Mouse (Mus musculus) heart, postnatal 10 days (tissue): ENCODE data around the gene Mtus2. TPM values are rescaled to one million over a fixed set of nuclear protein-coding genes. Genes with fewer than 3 reads are reported as not detected.

ENCODE experiments used
- DNase-seq, 2 experiments: peaks; one replicate each; pipeline ENCODE4 v3.0.0; 2021
- intact Hi-C: fragments of 180-260 bp; cut with DNase I; formaldehyde crosslinking; loops from one replicate; pipeline ENCODE4 v1.15.1; 2025
- total RNA-seq, 2 experiments: library from RNA; stranded (reverse); gene quantifications; 2 replicates each; pipeline ENCODE4 v1.2.3; 2021

Gene Mtus2
- total RNA-seq, 2 experiments from 2014 or later, result 88.3 to 114 TPM

- intact Hi-C loops, result no loop called here
- no peak for DNase-seq
Observed at GRCm38 (mm10) chr5:148094640-148095039, 137.5 kb downstream of the Mtus2 start.

- intact Hi-C loops, result no loop called here
Observed at GRCm38 (mm10) chr5:148099356-148099755, 142.2 kb downstream of the Mtus2 start.

GRCm38 (mm10) chr5:148107324-148107723, 150.2 kb downstream of the Mtus2 start:
- intact Hi-C loops, result no loop called here
- DNase-seq, result no peak

More at GRCm38 (mm10) chr5:148099356-148099755, 142.2 kb downstream of the Mtus2 start:
- no peak for DNase-seq

GRCm38 (mm10) chr5:148107890-148108289, 150.8 kb downstream of the Mtus2 start:
- intact Hi-C loops, result no loop called here
- no peak for DNase-seq

- no peak for DNase-seq
- intact Hi-C loops, result no loop called here
Observed at GRCm38 (mm10) chr5:148108314-148108713, 151.2 kb downstream of the Mtus2 start.

GRCm38 (mm10) chr5:148115207-148115817, 158.2 kb downstream of the Mtus2 start:
- intact Hi-C loops, result no loop called here
- no peak for DNase-seq

GRCm38 (mm10) chr5:148124354-148124753, 167.2 kb downstream of the Mtus2 start:
- DNase-seq, result no peak
- intact Hi-C loops, result no loop called here

- intact Hi-C loops, result loop anchor here (5.0 kb wide), 2 partner anchors 104 to 174 kb away; partner anchors contain the start of gene Mtus2
- DNase-seq, result peak; percentile 37 to 40
Observed at GRCm38 (mm10) chr5:148130691-148131457, 173.8 kb downstream of the Mtus2 start.

GRCm38 (mm10) chr5:148131458-148132131, 174.5 kb downstream of the Mtus2 start:
- intact Hi-C loops, result loop anchor here (5.0 kb wide), 2 partner anchors 104 to 174 kb away; partner anchors contain the start of gene Mtus2
- peak in 1 of 2 experiments; percentile 8 for DNase-seq

- DNase-seq, result no peak
- intact Hi-C loops, result loop anchor here (5.0 kb wide), 2 partner anchors 106 to 176 kb away; partner anchors contain the start of gene Mtus2
Observed at GRCm38 (mm10) chr5:148133448-148134060, 176.4 kb downstream of the Mtus2 start.

- intact Hi-C loops, result no loop called here
- DNase-seq, result no peak
Observed at GRCm38 (mm10) chr5:148141662-148142061, 184.5 kb downstream of the Mtus2 start.

GRCm38 (mm10) chr5:148146200-148146823, 189.2 kb downstream of the Mtus2 start:
- intact Hi-C loops, result no loop called here
- DNase-seq, result no peak

- DNase-seq, result no peak
- intact Hi-C loops, result no loop called here
Observed at GRCm38 (mm10) chr5:148151894-148152599, 194.9 kb downstream of the Mtus2 start.

- intact Hi-C loops, result no loop called here
- no peak for DNase-seq
Observed at GRCm38 (mm10) chr5:148152600-148153402, 195.7 kb downstream of the Mtus2 start.

- DNase-seq, result no peak
- intact Hi-C loops, result no loop called here
Observed at GRCm38 (mm10) chr5:148153403-148153713, 196.2 kb downstream of the Mtus2 start.

GRCm38 (mm10) chr5:148154727-148155126, 197.6 kb downstream of the Mtus2 start:
- intact Hi-C loops, result no loop called here
- no peak for DNase-seq

GRCm38 (mm10) chr5:148159328-148159727, 202.2 kb downstream of the Mtus2 start:
- intact Hi-C loops, result no loop called here
- no peak for DNase-seq

GRCm38 (mm10) chr5:148160529-148161154, 203.5 kb downstream of the Mtus2 start:
- intact Hi-C loops, result no loop called here
- no peak for DNase-seq

GRCm38 (mm10) chr5:148165111-148165510, 208.0 kb downstream of the Mtus2 start:
- no peak for DNase-seq
- intact Hi-C loops, result no loop called here
